Mouse (Mus musculus): Measurements from ENCODE around the gene Tmc5. TPM values are rescaled to one million over a fixed set of nuclear protein-coding genes. Genes with fewer than 3 reads are reported as not detected.

Gene Tmc5
- polyA plus RNA-seq, 2 experiments = 0.15 to 0.29 TPM

DNA sequence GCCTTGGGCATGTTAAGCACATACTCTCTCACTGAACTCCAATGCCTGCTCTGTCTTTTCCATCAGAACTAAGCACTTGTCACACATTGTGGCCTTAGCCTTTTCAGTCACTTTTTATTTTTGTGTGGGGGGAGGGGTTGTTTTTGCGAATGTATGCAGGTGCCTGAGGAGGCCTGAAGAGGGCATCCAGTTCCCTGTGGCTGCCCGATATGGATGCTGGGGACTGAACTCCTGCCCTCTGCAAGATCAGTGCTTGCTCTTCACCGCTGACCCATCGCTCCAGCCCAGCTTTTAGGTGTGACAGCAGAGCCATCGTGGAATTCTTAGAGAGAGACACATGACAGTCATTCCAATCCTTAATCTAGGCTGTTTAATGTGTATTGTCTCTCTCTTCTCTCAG is 25.7 kb upstream of the Tmc5 start:
- WGBS = 52% methylated on average over 5 of the region's 5 CpGs
- Histone ChIP-seq H3K9ac (ENCODE audit: low read depth, low read length, severe bottlenecking) (no peak overlapping the region), H3K4me3 (replicated peaks; ENCODE audit: low read length) (no peak overlapping the region), H3K4me1 (ENCODE audit: control insufficient read depth, insufficient read depth, low read length) (no peaks in the 10 kb centered on the region), H3K27ac (replicated peaks; ENCODE audit: low read depth, low read length) (no peak overlapping the region), H3K36me3 (ENCODE audit: control insufficient read depth, insufficient read depth, low read length) (no peaks in the 10 kb centered on the region), H3K9me3 (ENCODE audit: control insufficient read depth, low read length) (no peaks in the 10 kb centered on the region), H3K27me3 (ENCODE audit: control insufficient read depth, insufficient read depth, low read length) (no peaks in the 10 kb centered on the region), H3K4me2 (replicated peaks; ENCODE audit: low read depth, low read length, severe bottlenecking) (no peak overlapping the region)
- no peak for ATAC-seq (ENCODE audit: low FRiP score, low read depth)
- no peak for TF ChIP-seq POLR2A (IDR thresholded peaks at IDR 0.05; ENCODE audit: borderline replicate concordance, extremely low read depth, insufficient read depth, insufficient read length)
- no peak for DNase-seq (ENCODE audit: low spot score)

DNA sequence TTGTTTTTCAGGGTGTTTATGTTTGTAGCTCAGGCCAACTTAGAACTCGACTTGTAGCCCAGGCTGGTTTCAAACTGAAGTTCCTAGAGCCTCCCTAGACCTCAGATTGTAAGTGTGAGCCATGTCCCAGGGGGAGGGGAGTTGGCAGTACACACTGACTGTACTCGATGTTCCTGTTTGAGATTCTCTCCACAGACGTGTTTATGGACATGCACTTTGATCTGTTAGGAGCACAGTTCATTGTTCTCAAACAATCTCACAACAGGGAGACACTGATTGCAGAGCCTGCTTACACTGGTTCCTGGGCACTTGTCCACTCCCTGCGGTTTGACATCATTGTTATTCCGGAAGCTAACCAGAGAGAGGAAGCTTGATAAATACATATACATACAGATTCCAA is 25.1 kb upstream of the Tmc5 start:
- no peak overlapping the region for H3K4me3 ChIP-seq (replicated peaks; ENCODE audit: low read length)
- H3K9me3 ChIP-seq (ENCODE audit: control insufficient read depth, low read length) = no peaks in the 10 kb centered on the region
- H3K4me2 ChIP-seq (replicated peaks; ENCODE audit: low read depth, low read length, severe bottlenecking) = no peak overlapping the region
- no peaks in the 10 kb centered on the region for H3K27me3 ChIP-seq (ENCODE audit: control insufficient read depth, insufficient read depth, low read length)
- H3K4me1 ChIP-seq (ENCODE audit: control insufficient read depth, insufficient read depth, low read length) = no peaks in the 10 kb centered on the region
- no peak overlapping the region for H3K27ac ChIP-seq (replicated peaks; ENCODE audit: low read depth, low read length)
- no peak for TF ChIP-seq POLR2A (IDR thresholded peaks at IDR 0.05; ENCODE audit: borderline replicate concordance, extremely low read depth, insufficient read depth, insufficient read length)
- DNase-seq (ENCODE audit: low spot score) = no peak
- 68% methylated on average over 5 of the region's 5 CpGs for WGBS
- H3K9ac ChIP-seq (ENCODE audit: low read depth, low read length, severe bottlenecking) = no peak overlapping the region
- no peaks in the 10 kb centered on the region for H3K36me3 ChIP-seq (ENCODE audit: control insufficient read depth, insufficient read depth, low read length)
- ATAC-seq (ENCODE audit: low FRiP score, low read depth) = no peak

DNA sequence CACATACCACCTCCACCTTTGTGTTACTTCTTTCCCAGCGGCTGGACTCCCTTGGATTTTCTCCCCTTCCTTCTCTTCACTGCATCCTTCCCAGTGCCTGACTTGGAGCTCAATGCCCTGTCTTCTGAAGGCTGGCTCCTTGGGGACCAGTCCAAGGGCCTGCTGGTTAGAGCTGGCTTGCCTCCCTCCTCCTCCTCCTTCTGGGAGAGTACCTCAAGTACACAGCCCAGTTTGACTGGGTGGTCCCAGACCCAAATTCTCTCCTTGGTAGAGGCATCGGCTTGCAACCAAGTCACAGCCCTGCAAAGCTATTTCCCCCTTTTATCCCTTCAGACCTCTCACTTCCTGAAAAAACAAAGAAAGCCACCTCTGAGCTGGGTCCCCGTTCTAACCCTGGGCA is 18.8 kb upstream of the Tmc5 start:
- no peaks in the 10 kb centered on the region for H3K27me3 ChIP-seq (ENCODE audit: control insufficient read depth, insufficient read depth, low read length)
- H3K9me3 ChIP-seq (ENCODE audit: control insufficient read depth, low read length) = no peaks in the 10 kb centered on the region
- H3K4me3 ChIP-seq (replicated peaks; ENCODE audit: low read length) = no peak overlapping the region
- no peaks in the 10 kb centered on the region for H3K4me1 ChIP-seq (ENCODE audit: control insufficient read depth, insufficient read depth, low read length)
- DNase-seq (ENCODE audit: low spot score) (no peak), ATAC-seq (ENCODE audit: low FRiP score, low read depth) (no peak)
- no peaks in the 10 kb centered on the region for H3K36me3 ChIP-seq (ENCODE audit: control insufficient read depth, insufficient read depth, low read length)
- no peak for TF ChIP-seq POLR2A (IDR thresholded peaks at IDR 0.05; ENCODE audit: borderline replicate concordance, extremely low read depth, insufficient read depth, insufficient read length)
- H3K27ac ChIP-seq (replicated peaks; ENCODE audit: low read depth, low read length) = no peak overlapping the region
- no peak overlapping the region for H3K4me2 ChIP-seq (replicated peaks; ENCODE audit: low read depth, low read length, severe bottlenecking)
- no peak overlapping the region for H3K9ac ChIP-seq (ENCODE audit: low read depth, low read length, severe bottlenecking)
- 77% methylated on average over 3 of the region's 3 CpGs for WGBS

DNA sequence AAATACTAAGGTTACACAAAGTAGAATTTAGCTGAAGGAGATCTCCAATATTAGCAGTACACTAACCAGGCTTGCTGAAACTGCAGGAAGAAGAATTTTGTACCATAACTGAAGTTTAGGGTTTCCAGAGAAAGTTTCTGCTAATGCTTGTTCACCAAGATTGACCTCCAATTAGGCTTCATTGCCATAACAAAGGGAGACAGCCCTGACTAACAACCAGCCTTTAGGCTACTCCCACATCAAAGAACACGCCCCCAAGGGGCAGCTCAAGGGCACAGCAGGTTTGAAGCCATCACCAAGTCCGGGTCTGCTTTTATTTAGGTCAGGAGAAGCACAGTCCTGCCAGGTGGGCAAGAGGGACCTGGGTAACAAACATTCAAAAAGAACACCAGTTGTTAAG is 17.2 kb upstream of the Tmc5 start:
- 59% methylated on average over 2 of the region's 2 CpGs for WGBS
- H3K36me3 ChIP-seq (ENCODE audit: control insufficient read depth, insufficient read depth, low read length) = no peaks in the 10 kb centered on the region
- no peak for TF ChIP-seq POLR2A (IDR thresholded peaks at IDR 0.05; ENCODE audit: borderline replicate concordance, extremely low read depth, insufficient read depth, insufficient read length)

DNA sequence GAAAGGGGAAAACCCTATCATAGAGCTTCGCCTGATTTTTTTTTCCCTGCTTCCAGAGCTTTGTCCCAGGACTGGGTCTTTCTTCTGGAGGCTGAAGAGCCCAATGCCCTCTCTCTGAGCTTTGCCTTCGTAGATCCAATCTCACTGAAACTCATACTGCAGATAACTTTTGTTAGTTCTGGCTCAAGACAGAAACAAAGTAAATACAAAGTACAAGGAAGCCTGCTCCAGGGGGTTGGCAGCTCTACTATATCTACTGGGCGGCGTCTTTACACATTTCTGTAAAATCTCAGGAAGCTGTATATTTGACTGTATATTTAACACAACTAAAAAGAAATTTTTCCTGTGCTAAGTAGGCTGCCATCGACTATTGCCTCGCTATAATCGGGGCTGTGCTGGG is 13.3 kb upstream of the Tmc5 start:
- H3K27ac ChIP-seq (replicated peaks; ENCODE audit: low read depth, low read length) = no peak overlapping the region
- H3K9me3 ChIP-seq (ENCODE audit: control insufficient read depth, low read length) = no peaks in the 10 kb centered on the region
- ATAC-seq (ENCODE audit: low FRiP score, low read depth) (no peak), DNase-seq (ENCODE audit: low spot score) (no peak)
- peak overlapping the region; percentile 61 for H3K4me3 ChIP-seq (replicated peaks; ENCODE audit: low read length)
- H3K27me3 ChIP-seq (ENCODE audit: control insufficient read depth, insufficient read depth, low read length) = no peaks in the 10 kb centered on the region
- no peak for TF ChIP-seq POLR2A (IDR thresholded peaks at IDR 0.05; ENCODE audit: borderline replicate concordance, extremely low read depth, insufficient read depth, insufficient read length)
- no peaks in the 10 kb centered on the region for H3K36me3 ChIP-seq (ENCODE audit: control insufficient read depth, insufficient read depth, low read length)
- WGBS = 21% methylated on average over 7 of the region's 7 CpGs
- H3K9ac ChIP-seq (ENCODE audit: low read depth, low read length, severe bottlenecking) = peak overlapping the region; percentile 74
- peaks cover 6% of the 10 kb centered on the region; the same call in 1 of the 2 replicates for H3K4me1 ChIP-seq (ENCODE audit: control insufficient read depth, insufficient read depth, low read length)
- peak overlapping the region; percentile 90 for H3K4me2 ChIP-seq (replicated peaks; ENCODE audit: low read depth, low read length, severe bottlenecking)

More for the DNA sequence above, 17.2 kb upstream of the Tmc5 start:
- Histone ChIP-seq H3K4me1 (ENCODE audit: control insufficient read depth, insufficient read depth, low read length) (peaks cover 6% of the 10 kb centered on the region; the same call in 1 of the 2 replicates), H3K9ac (ENCODE audit: low read depth, low read length, severe bottlenecking) (no peak overlapping the region), H3K27ac (replicated peaks; ENCODE audit: low read depth, low read length) (no peak overlapping the region), H3K27me3 (ENCODE audit: control insufficient read depth, insufficient read depth, low read length) (no peaks in the 10 kb centered on the region), H3K9me3 (ENCODE audit: control insufficient read depth, low read length) (no peaks in the 10 kb centered on the region), H3K4me3 (replicated peaks; ENCODE audit: low read length) (no peak overlapping the region), H3K4me2 (replicated peaks; ENCODE audit: low read depth, low read length, severe bottlenecking) (no peak overlapping the region)
- ATAC-seq (ENCODE audit: low FRiP score, low read depth) (no peak), DNase-seq (ENCODE audit: low spot score) (no peak)

Data from limb, embryonic 14.5 days (tissue).